Mouse (Mus musculus) activated CD4-positive, CD25-positive, alpha-beta regulatory T cell (primary cell): Measurements from ENCODE around the gene Vmn2r42. TPM values are rescaled to one million over a fixed set of nuclear protein-coding genes. Genes with fewer than 3 reads are reported as not detected.

ENCODE experiments used
- polyA plus RNA-seq, 2 experiments: library from polyadenylated mRNA; unstranded; fragments of 100-300 nt; shearing (Covaris generic); gene quantifications; one replicate each; pipeline ENCODE4 v1.2.1; 2017

The Vmn2r42 gene
- polyA plus RNA-seq: under 1 TPM in 1 of 2 experiments, not detected in 1; 0.11 TPM

GRCm38 (mm10) chr7:8200220-8200619, at the start of gene Vmn2r42:
TSS of gene Vmn2r42 (minus strand) at chr7:8200320.

GRCm38 (mm10) chr7:8161554-8161953, 38.6 kb downstream of the Vmn2r42 start, which contains the start of gene Vmn2r41:
TSS of gene Vmn2r41 (minus strand) at chr7:8161654.

Other genes with a start within 250 kb of the Vmn2r42 start
- gene Vmn2r41, start 38.7 kb downstream of the Vmn2r42 start, polyA plus RNA-seq: not detected
- under 1 TPM in 1 of 2 experiments, not detected in 1; 0.07 TPM for gene Vmn2r43, start 60.3 kb upstream of the Vmn2r42 start, polyA plus RNA-seq
- under 1 TPM in 1 of 2 experiments, not detected in 1; 0.09 TPM for gene Vmn2r44, start 183.0 kb upstream of the Vmn2r42 start, polyA plus RNA-seq